Mouse (Mus musculus) limb, embryonic 13.5 days (tissue): ENCODE measurements around the gene Msl1. TPM values are rescaled to one million over a fixed set of nuclear protein-coding genes. Genes with fewer than 3 reads are reported as not detected.
"Not testable (repeated sequence)": the region's sequence is repeated elsewhere in the genome, so short reads cannot be mapped to it uniquely, and the experiment has no call there.

Experiments used
- ATAC-seq: fragments of 200-750 bp; cut with Nextera tagmentation; 2 replicates; pipeline ENCODE4 v1.8.0; 2017; ENCODE audit warnings: low read depth, moderate number of reproducible peaks, moderate TSS enrichment; ENCODE audit not compliant: low FRiP score
- H3K27ac ChIP-seq: fragments of 300-500 bp; sonication (generic); 2 replicates; pipeline ENCODE4 v1.5.1; 2015; ENCODE audit warnings: inconsistent platforms, mild to moderate bottlenecking, moderate library complexity
- H3K27me3 ChIP-seq: fragments of 300-500 bp; sonication (generic); 2 replicates; pipeline ENCODE4 v1.6.1; 2015; ENCODE audit warnings: mild to moderate bottlenecking, inconsistent platforms
- H3K36me3 ChIP-seq: fragments of 300-500 bp; sonication (generic); 2 replicates; pipeline ENCODE4 v1.6.1; 2015; ENCODE audit warnings: inconsistent platforms, mild to moderate bottlenecking, moderate library complexity
- H3K4me1 ChIP-seq: fragments of 300-500 bp; sonication (generic); 2 replicates; pipeline ENCODE4 v1.6.1; 2015; ENCODE audit warnings: inconsistent platforms
- H3K4me2 ChIP-seq: fragments of 300-500 bp; sonication (generic); replicated peaks from 2 replicates; pipeline ENCODE4 v1.6.1; 2015; ENCODE audit warnings: inconsistent platforms, mild to moderate bottlenecking, moderate library complexity
- H3K4me3 ChIP-seq: fragments of 300-500 bp; sonication (generic); 2 replicates; pipeline ENCODE4 v1.5.1; 2015; ENCODE audit warnings: moderate library complexity, mild to moderate bottlenecking, inconsistent platforms
- H3K9ac ChIP-seq: fragments of 300-500 bp; sonication (generic); 2 replicates; pipeline ENCODE4 v1.6.1; 2015; ENCODE audit warnings: mild to moderate bottlenecking, inconsistent platforms
- H3K9me3 ChIP-seq: fragments of 300-500 bp; sonication (generic); 2 replicates; pipeline ENCODE4 v1.6.1; 2016; ENCODE audit warnings: inconsistent platforms
- WGBS: fragments of 180-500 bp; shearing (Covaris S2); methylation state at CpG from one replicate; pipeline ENCODE4 v1.1.7; 2015; 5-methylcytosine and 5-hydroxymethylcytosine counted together
- polyA plus RNA-seq: library from polyadenylated mRNA; unstranded; fragments of >200 nt; fragmentation: Nextera tagmentation; extraction: Ambion mirVana; gene quantifications from 2 replicates; pipeline ENCODE4 v1.2.1, GENCODE M21; 2015

Gene Msl1
- polyA plus RNA-seq, 1 experiment from 2014 or later = 29.2 TPM

DNA sequence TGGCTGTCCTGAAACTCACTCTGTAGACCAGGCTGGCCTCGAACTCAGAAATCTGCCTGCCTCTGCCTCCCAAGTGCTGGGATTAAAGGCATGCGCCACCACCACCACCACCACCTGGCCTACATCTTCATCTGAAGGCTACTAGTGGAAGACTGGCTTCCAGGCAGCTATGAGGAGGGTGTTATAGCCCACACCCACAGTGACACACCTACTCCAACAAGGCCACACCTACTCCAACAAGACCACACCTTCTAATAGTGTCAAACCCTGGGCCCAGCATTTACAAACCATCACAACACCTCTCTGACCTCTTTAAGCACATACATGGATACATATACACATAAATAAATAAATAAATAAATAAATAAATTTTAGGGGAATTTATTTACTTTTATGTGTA lies 30.8 kb downstream of the Msl1 start:
- 93% methylated on average over 2 of the region's 2 CpGs for WGBS
- H3K27ac ChIP-seq, H3K27me3 ChIP-seq, H3K9me3 ChIP-seq, H3K4me2 ChIP-seq, ATAC-seq, H3K4me1 ChIP-seq, H3K4me3 ChIP-seq, H3K9ac ChIP-seq: not testable (repeated sequence)
- peaks cover 95% of the 10 kb centered on the region for H3K36me3 ChIP-seq

DNA sequence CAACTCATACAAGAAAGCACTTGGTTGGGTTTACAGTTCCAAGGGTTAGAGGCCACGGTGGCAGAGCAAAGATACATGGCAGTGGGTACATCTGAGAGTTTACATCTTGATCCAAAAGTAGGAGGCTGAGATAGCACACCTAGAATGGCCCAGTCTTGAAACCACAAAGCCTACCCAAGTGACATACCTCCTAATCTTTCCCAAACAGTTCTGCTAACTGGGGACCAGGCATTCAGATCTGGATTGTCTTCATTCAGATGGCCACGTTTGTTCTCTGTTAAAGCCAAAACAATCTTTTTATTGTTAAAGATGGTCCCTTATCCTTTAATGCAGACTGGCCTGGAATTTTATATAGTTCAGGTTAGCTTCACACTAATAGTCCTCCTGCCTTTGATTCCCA lies 32.6 kb downstream of the Msl1 start:
- Histone ChIP-seq H3K9ac (no peak overlapping the region), H3K9me3 (no peaks in the 10 kb centered on the region), H3K27me3 (no peaks in the 10 kb centered on the region), H3K36me3 (peaks cover 95% of the 10 kb centered on the region), H3K4me3 (no peak overlapping the region), H3K27ac (no peak overlapping the region), H3K4me1 (no peaks in the 10 kb centered on the region), H3K4me2 (no peak overlapping the region)
- WGBS = 88% methylated on average over 2 of the region's 2 CpGs
- ATAC-seq = no peak

DNA sequence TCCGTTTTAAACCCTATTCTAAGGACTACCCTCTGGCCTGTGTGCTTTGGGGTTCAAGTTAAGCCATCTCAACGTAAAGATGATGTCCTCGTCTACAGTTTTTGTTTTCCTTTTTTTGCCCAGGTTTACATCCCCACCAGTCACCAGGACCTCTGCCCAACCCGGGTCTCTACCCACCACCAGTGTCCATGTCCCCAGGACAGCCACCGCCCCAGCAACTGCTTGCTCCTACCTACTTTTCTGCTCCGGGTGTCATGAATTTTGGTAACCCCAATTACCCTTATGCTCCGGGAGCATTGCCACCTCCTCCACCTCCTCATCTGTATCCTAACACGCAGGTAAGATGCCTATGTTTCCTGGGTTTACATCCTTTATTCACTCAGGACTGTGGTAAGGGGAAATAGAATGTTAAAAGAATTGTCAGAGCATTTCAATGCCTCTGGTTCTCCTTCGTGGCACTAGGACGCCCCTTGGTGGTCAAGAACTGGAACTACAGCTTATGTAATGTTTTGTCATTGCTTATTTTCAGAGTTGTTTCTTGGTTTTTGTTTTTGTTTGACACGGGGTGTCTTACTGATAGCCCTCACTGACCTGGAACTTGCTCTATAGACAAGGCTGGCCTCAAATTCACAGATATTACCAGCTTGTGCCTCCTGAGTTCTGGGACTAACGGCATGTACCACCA lies 33.9 kb downstream of the Msl1 start:
- no peak for ATAC-seq
- no peak overlapping the region for H3K4me3 ChIP-seq
- peaks cover 95% of the 10 kb centered on the region for H3K36me3 ChIP-seq
- H3K4me2 ChIP-seq = no peak overlapping the region
- WGBS = 76% methylated on average over 12 of the region's 12 CpGs
- no peaks in the 10 kb centered on the region for H3K9me3 ChIP-seq
- H3K27ac ChIP-seq = no peak overlapping the region
- no peak overlapping the region for H3K9ac ChIP-seq
- no peaks in the 10 kb centered on the region for H3K4me1 ChIP-seq
- no peaks in the 10 kb centered on the region for H3K27me3 ChIP-seq

DNA sequence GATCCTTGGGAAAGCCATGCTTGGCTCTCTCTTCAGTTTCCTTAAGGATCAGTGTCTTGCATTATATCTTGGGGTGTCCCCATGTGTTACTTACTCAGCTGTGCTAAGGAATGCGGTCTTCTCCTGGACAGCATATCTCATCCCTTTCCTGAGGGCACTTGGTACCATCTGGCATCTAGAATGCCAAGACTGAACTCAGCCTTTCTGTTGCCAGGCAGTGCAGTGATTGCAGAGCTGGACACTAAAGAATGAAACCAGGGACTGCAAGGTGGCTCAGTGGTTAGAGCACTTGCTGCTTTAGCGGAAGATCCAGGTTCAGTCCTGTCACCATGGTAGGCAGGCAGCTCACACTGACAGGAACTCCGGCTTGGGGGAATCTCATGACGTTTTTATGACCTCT lies 34.6 kb downstream of the Msl1 start:
- Histone ChIP-seq H3K27me3 (no peaks in the 10 kb centered on the region), H3K9ac (no peak overlapping the region), H3K27ac (no peak overlapping the region), H3K36me3 (peaks cover 93% of the 10 kb centered on the region), H3K4me1 (no peaks in the 10 kb centered on the region), H3K9me3 (no peaks in the 10 kb centered on the region), H3K4me3 (no peak overlapping the region), H3K4me2 (no peak overlapping the region)
- 81% methylated on average over 4 of the region's 4 CpGs for WGBS
- ATAC-seq = no peak

DNA sequence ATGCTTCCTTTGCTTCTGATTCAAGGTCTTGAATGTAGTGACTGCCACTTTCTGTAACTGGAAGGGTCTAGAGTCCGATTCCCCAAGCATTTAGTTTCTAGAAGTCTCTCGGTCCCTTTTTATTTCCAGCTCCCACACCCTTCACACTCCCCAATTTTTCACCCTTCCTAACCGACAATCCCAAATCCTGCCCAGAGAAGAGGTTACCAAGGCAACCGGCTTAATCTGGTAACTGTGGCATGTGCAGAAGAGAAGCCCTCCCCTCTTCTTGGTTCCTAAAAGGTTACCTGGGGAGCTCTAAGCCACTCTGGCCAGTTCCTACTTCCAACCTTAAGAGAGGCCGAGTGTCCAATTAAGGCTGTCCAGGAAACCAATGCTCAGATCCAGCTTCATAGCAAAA lies 40.0 kb downstream of the Msl1 start:
- ATAC-seq = no peak
- peaks cover 25% of the 10 kb centered on the region for H3K27me3 ChIP-seq
- H3K4me3 ChIP-seq = no peak overlapping the region
- no peak overlapping the region for H3K9ac ChIP-seq
- H3K4me2 ChIP-seq = no peak overlapping the region
- WGBS = 50% methylated on average over 5 of the region's 5 CpGs
- peaks cover 41% of the 10 kb centered on the region for H3K4me1 ChIP-seq
- no peak overlapping the region for H3K27ac ChIP-seq
- peaks cover 42% of the 10 kb centered on the region for H3K36me3 ChIP-seq
- H3K9me3 ChIP-seq = no peaks in the 10 kb centered on the region

DNA sequence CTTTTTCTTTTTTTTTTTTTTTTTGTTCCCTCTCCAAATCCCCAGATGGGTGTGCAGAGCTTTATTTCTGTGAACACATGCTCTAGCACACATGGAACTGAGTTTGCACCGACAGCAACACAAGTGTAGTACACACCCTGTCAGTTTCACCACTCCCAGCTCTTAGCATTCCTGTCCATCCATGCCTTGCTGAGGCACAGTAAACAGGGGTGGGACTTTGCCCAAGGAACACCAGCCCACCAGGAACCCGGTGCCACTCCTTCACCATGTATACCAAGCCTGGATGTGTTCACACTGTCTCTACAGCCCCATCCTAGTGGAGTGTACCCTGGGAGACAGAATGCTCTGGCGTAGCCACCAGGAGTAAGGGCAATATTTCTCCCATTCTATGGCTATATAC lies 40.4 kb downstream of the Msl1 start:
- Histone ChIP-seq H3K4me1 (peaks cover 41% of the 10 kb centered on the region), H3K4me2 (no peak overlapping the region), H3K9me3 (no peaks in the 10 kb centered on the region), H3K27ac (no peak overlapping the region), H3K36me3 (peaks cover 39% of the 10 kb centered on the region), H3K4me3 (no peak overlapping the region), H3K27me3 (peaks cover 25% of the 10 kb centered on the region), H3K9ac (no peak overlapping the region)
- 52% methylated on average over 3 of the region's 3 CpGs for WGBS
- ATAC-seq = no peak

DNA sequence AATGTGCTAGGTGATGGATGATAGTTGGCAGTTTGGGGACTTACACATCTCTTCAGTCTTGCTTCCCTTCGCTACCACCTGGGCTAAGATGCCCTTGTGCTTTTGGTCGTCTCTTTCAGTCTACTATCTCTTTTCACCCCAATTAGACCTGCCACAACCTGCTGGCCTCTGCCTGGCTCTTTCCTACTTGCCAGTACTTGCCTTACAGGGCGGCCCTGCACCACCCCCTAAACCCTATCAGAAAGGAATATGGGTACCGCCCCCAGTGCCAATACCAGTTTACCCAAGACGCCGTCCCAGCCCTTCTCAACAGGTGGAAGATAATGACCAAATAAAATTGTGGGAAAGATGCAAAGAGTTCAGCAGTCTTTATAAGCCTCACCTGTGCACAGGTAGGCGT lies 40.8 kb downstream of the Msl1 start:
- WGBS = 27% methylated on average over 7 of the region's 7 CpGs
- no peak overlapping the region for H3K9ac ChIP-seq
- ATAC-seq = no peak
- H3K4me2 ChIP-seq = peak overlapping the region; percentile 95
- peak overlapping the region; percentile 81 for H3K4me3 ChIP-seq
- H3K9me3 ChIP-seq = no peaks in the 10 kb centered on the region
- H3K36me3 ChIP-seq = peaks cover 36% of the 10 kb centered on the region
- H3K27ac ChIP-seq = no peak overlapping the region
- H3K4me1 ChIP-seq = peaks cover 41% of the 10 kb centered on the region
- H3K27me3 ChIP-seq = peaks cover 25% of the 10 kb centered on the region

DNA sequence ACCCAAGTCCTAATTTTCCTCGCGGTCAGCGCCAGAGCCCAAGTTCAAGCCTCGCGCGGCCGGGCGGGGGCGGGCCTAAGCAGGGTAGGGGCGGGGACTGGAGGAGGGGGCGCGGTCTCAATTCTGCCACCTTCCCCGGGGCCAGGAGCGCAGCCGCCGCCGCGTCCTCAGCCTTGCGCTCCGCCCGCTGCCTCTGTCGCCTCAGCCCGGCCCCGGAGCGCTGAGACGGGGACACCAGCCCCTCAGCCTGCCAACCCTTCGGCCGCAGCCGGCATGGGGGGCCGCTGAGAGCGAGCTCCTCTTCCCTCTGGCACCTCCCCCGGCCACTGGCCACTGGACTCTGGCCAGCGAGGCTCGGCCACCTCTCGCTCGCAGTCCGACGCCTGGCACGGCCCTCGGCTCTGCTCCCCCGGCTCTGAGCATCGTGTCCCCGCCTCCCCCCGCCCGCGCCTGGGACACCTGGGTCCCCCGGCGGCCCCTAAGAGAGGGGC lies 41.4 kb downstream of the Msl1 start, which contains the start of gene Rapgefl1:
TSS of gene Rapgefl1 (plus strand) at position 135 of the 491 bp plus-strand sequence.
- peaks cover 25% of the 10 kb centered on the region for H3K27me3 ChIP-seq
- H3K27ac ChIP-seq = peak within 1 kb of the TSS; percentile 39; the same call in 1 of the 2 replicates
- H3K4me1 ChIP-seq = peaks cover 41% of the 10 kb centered on the region
- ATAC-seq = peak; percentile 85
- peaks cover 30% of the 10 kb centered on the region for H3K36me3 ChIP-seq
- peak within 1 kb of the TSS; percentile 95 for H3K4me2 ChIP-seq
- H3K9ac ChIP-seq = peak within 1 kb of the TSS; percentile 84
- peak within 1 kb of the TSS; percentile 81 for H3K4me3 ChIP-seq
- H3K9me3 ChIP-seq = no peaks in the 10 kb centered on the region
- WGBS = under 1% methylated on average over 46 of the region's 48 CpGs

DNA sequence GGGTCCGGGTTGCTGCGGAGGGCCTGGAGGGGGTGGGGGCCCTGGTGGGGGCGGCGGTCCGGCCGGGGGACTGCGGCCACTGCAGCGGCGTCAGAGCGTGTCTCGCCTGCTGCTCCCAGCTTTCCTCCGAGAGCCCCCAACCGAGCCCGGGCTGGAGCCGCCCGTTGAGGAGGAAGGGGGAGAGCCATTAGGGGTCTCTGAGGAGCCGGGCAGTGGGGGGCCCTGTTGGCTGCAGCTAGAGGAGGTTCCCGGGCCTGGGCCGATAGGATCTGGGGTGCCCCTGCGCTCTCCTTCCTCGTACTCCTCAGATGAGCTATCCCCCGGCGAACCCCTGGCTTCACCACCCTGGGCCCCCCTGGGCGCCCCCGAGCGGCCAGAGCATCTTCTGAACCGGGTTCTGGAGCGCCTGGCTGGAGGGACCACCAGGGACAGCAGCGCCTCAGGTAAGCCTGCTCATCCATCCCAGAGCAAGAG lies 42.0 kb downstream of the Msl1 start:
- H3K9me3 ChIP-seq = no peaks in the 10 kb centered on the region
- H3K4me3 ChIP-seq = peak overlapping the region; percentile 81
- peak overlapping the region; percentile 95 for H3K4me2 ChIP-seq
- H3K36me3 ChIP-seq = peaks cover 25% of the 10 kb centered on the region
- no peak for ATAC-seq
- H3K4me1 ChIP-seq = peaks cover 41% of the 10 kb centered on the region
- H3K27ac ChIP-seq = no peak overlapping the region
- WGBS = 2% methylated on average over 27 of the region's 29 CpGs
- H3K9ac ChIP-seq = peak overlapping the region; percentile 84
- H3K27me3 ChIP-seq = peaks cover 25% of the 10 kb centered on the region

DNA sequence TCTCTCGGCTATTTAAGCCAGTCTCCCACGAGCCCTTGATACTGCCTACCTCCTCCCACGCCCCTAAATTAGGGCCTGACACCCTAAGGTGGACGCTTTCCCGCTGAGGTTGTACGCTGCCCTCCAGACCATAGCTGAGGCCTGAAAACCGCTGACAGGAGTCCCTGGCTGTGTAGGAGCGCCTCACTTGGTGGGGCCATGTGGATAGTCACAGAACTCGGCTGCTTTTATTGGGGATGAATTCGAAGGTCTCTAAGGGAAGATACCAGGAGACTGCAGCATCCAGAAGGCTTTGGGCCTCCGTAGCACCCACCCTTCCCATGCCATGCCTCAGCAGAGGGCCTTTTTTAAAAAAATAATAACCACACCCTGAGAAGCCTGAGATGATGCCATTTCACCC lies 42.6 kb downstream of the Msl1 start:
- H3K4me2 ChIP-seq = peak overlapping the region; percentile 95
- ATAC-seq = no peak
- H3K9ac ChIP-seq = peak overlapping the region; percentile 84
- H3K36me3 ChIP-seq = peaks cover 21% of the 10 kb centered on the region
- WGBS = 45% methylated on average over 11 of the region's 11 CpGs
- no peaks in the 10 kb centered on the region for H3K9me3 ChIP-seq
- H3K27ac ChIP-seq = no peak overlapping the region
- peak overlapping the region; percentile 81 for H3K4me3 ChIP-seq
- peaks cover 41% of the 10 kb centered on the region for H3K4me1 ChIP-seq
- H3K27me3 ChIP-seq = peaks cover 25% of the 10 kb centered on the region

DNA sequence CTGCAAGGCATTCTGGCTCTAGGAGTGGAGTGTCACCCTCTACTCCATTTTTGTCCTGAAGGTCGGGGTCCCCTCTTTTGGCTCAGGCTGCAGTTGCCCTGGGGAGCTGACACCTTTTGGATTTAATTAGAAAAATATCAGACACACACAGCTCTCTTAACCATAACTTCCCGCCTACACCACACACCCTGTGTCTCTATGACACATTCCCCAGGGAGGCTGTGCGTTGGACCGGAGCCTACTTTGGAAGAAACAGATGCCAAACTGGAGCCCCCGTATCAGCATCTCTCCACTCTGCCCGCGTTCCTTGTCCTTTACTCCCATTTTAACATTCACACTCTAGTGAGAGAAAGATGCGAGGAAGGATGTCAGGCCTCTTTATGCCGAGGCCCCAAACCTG lies 43.2 kb downstream of the Msl1 start:
- WGBS = 69% methylated on average over 9 of the region's 9 CpGs
- Histone ChIP-seq H3K9me3 (no peaks in the 10 kb centered on the region), H3K4me2 (peak overlapping the region; percentile 95), H3K4me1 (peaks cover 41% of the 10 kb centered on the region), H3K27me3 (peaks cover 25% of the 10 kb centered on the region), H3K36me3 (peaks cover 15% of the 10 kb centered on the region), H3K9ac (0 out of 2 replicates have a peak overlapping the region, but pooled peaks have one; percentile 1), H3K4me3 (no peak overlapping the region), H3K27ac (no peak overlapping the region)
- no peak for ATAC-seq

DNA sequence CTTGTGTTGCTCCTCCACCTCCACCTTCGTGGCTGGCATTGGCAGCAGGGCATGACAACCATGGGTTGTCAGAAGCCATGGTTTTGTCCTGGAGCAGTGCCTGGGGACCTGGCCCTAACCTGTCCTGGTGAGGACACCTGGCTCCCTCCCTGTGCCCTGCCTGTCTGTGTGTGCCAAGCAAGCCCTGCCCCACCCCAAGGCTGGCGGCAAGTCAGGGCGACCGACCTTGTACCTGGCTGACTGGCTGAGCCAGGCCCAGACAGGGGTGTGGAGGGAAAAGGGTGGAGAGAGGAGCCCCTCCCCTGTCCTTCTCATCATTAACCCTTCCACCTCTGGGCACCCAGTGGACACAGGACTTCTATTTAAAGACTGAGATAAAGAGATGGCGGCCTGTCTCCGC lies 44.1 kb downstream of the Msl1 start:
- Histone ChIP-seq H3K4me1 (peaks cover 41% of the 10 kb centered on the region), H3K4me3 (no peak overlapping the region), H3K9ac (no peak overlapping the region), H3K4me2 (no peak overlapping the region), H3K36me3 (peaks cover 6% of the 10 kb centered on the region), H3K27me3 (peaks cover 25% of the 10 kb centered on the region), H3K27ac (no peak overlapping the region), H3K9me3 (no peaks in the 10 kb centered on the region)
- ATAC-seq = no peak
- 49% methylated on average over 6 of the region's 6 CpGs for WGBS

DNA sequence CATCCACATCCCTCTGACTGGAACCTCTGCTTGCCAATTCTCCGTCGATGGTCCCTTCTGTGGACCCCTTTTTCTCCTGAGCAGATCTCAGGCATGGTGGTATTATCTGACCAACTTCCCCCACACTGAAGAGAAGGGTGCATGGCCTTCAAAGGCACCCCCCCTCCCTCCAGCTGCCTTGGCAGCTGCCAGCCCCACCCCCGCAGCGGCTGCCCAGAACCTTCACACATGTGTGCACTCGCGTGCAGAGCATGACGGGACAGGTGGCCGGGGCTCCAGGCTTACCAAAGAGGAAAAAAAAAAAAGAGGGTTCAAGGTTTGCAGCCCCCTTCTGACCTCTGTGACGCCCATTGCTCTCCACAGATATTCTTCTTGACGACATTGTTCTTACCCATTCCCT lies 44.6 kb downstream of the Msl1 start:
- H3K4me3 ChIP-seq = no peak overlapping the region
- no peaks in the 10 kb centered on the region for H3K9me3 ChIP-seq
- ATAC-seq = no peak
- 50% methylated on average over 10 of the region's 10 CpGs for WGBS
- peaks cover 41% of the 10 kb centered on the region for H3K4me1 ChIP-seq
- 0 out of 2 replicates have a peak, but pooled peaks cover 4% of the 10 kb centered on the region for H3K36me3 ChIP-seq
- H3K9ac ChIP-seq = no peak overlapping the region
- H3K27ac ChIP-seq = no peak overlapping the region
- H3K4me2 ChIP-seq = no peak overlapping the region
- peaks cover 25% of the 10 kb centered on the region for H3K27me3 ChIP-seq
